Mouse (Mus musculus) ES-Bruce4 (cell line): ENCODE results near the gene Mfsd14a.

ENCODE experiments used
- CTCF ChIP-seq: IDR thresholded peaks from one replicate; pipeline ENCODE4 v1.8.1; 2011; ENCODE audit warnings: low read depth, low read length
- POLR2A ChIP-seq: IDR thresholded peaks from one replicate; pipeline ENCODE4 v1.8.1; 2011; ENCODE audit warnings: low read length; ENCODE audit not compliant: insufficient read depth

DNA sequence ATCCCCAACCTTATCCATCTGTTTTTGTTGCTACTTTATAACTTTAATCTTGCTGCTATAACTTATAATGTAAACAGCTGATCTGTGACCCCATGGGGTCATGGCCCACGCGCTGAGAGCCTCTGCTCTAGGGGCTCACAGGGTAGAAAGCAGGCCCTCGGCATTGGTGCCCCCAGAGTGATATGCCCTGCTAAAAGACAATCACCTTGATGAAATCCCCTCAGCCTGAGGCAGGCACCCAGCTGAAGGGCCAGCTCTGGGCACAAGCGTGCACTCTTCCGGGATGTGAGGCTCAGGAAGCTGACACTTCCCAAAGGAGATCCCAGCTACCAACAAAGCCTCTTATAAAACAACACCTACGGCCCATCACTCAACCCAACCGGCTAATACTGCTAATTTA is 23.9 kb downstream of the Mfsd14a start:
- TF ChIP-seq POLR2A (no peak), CTCF (no peak)
